In genomic region chr16:45832061-45832746, GRCm38 (mm10) we compare ENCODE assay signal across 10 mouse cellular contexts.
DNase-seq lines count a peak whose midpoint lies in the region; ATAC-seq and TF ChIP-seq lines count a peak whose summit lies in the region.
"Had no signal": no experiment of that assay in that cellular context is flagged by ENCODE, and none has a peak within 500 bp of the region (broad histone marks: within the 10 kb centered on the region; RNA-seq: fewer than 3 reads in every experiment).

No protein-coding gene starts in this region.

- no peak overlapping the region for H3K9ac ChIP-seq in lung, embryonic 14.5 days
- H3K9ac ChIP-seq in embryonic facial prominence, embryonic 11.5 days (replicated peaks; ENCODE audit: low read length) = no peak overlapping the region
- peak overlapping the region; percentile 31; the same call in 1 of the 2 replicates for H3K9ac ChIP-seq in kidney, embryonic 16.5 days (replicated peaks; ENCODE audit: low read length)
- H3K9ac ChIP-seq: neural tube, embryonic 13.5 days had no signal

- H3K27ac ChIP-seq in lung, embryonic 14.5 days (ENCODE audit: low read depth) = peak overlapping the region; percentile 74; the same call in 1 of the 2 replicates
- no peak overlapping the region for H3K27ac ChIP-seq in embryonic facial prominence, embryonic 11.5 days (replicated peaks; ENCODE audit: low read depth, low read length)
- peak overlapping the region; percentile 89 for H3K27ac ChIP-seq in kidney, embryonic 16.5 days (ENCODE audit: low read length)
- H3K27ac ChIP-seq: neural tube, embryonic 13.5 days had no signal

- DNase-seq in lung, embryonic 14.5 days = peak; percentile 76
- DNase-seq in lung, adult 18-20 months = no peak
- peak; percentile 28 for DNase-seq in embryonic facial prominence, embryonic 11.5 days (ENCODE audit: low spot score)
- peak; percentile 16 for DNase-seq in lung, postnatal 10 days
- DNase-seq in ovary, adult 18-20 months (ENCODE audit: low spot score) = no peak
- DNase-seq in right cerebral cortex, postnatal 36 days (ENCODE audit: low spot score in 2 of 2) = no peak
- DNase-seq in urinary bladder, postnatal 10 days (ENCODE audit: low spot score) = no peak
- DNase-seq: gastrocnemius, postnatal 36 days had no signal

- no peak overlapping the region for H3K4me3 ChIP-seq in lung, embryonic 14.5 days (ENCODE audit: low read depth, low read length)
- H3K4me3 ChIP-seq in embryonic facial prominence, embryonic 11.5 days (ENCODE audit: low read depth, low read length) = no peak overlapping the region
- H3K4me3 ChIP-seq in kidney, embryonic 16.5 days (ENCODE audit: low read length) = no peak overlapping the region
- H3K4me3 ChIP-seq: neural tube, embryonic 13.5 days had no signal

- WGBS in lung, embryonic 14.5 days = 28% methylated on average over 8 of the region's 8 CpGs
- WGBS in embryonic facial prominence, embryonic 11.5 days = 62% methylated on average over 8 of the region's 8 CpGs
- 31% methylated on average over 8 of the region's 8 CpGs for WGBS in kidney, embryonic 16.5 days

- peak; percentile 37 for TF ChIP-seq CTCF in lung, embryonic 14.5 days (IDR thresholded peaks at IDR 0.05; ENCODE audit: low read depth)

- H3K4me1 ChIP-seq in lung, embryonic 14.5 days (ENCODE audit: insufficient read depth) = peaks cover 22% of the 10 kb centered on the region
- H3K4me1 ChIP-seq in embryonic facial prominence, embryonic 11.5 days (ENCODE audit: control insufficient read depth, insufficient read depth, low read length) = no peaks in the 10 kb centered on the region; the same call in 1 of the 2 replicates
- H3K4me1 ChIP-seq in kidney, embryonic 16.5 days (ENCODE audit: insufficient read depth, low read length) = peaks cover 61% of the 10 kb centered on the region

- peak overlapping the region; percentile 20; the same call in 1 of the 2 replicates for H3K4me2 ChIP-seq in lung, embryonic 14.5 days
- no peak overlapping the region for H3K4me2 ChIP-seq in embryonic facial prominence, embryonic 11.5 days (ENCODE audit: low read depth, low read length)
- H3K4me2 ChIP-seq in kidney, embryonic 16.5 days (replicated peaks; ENCODE audit: low read depth, low read length) = peak overlapping the region; percentile 37
- H3K4me2 ChIP-seq: neural tube, embryonic 13.5 days had no signal

- no peaks in the 10 kb centered on the region for H3K9me3 ChIP-seq in lung, embryonic 14.5 days (ENCODE audit: low read depth, low read length)
- H3K9me3 ChIP-seq in embryonic facial prominence, embryonic 11.5 days (replicated peaks; ENCODE audit: control insufficient read depth, low read length) = no peaks in the 10 kb centered on the region
- peaks cover 7% of the 10 kb centered on the region for H3K9me3 ChIP-seq in kidney, embryonic 16.5 days (ENCODE audit: low read length)

- H3K27me3 ChIP-seq in lung, embryonic 14.5 days (ENCODE audit: insufficient read depth, low read length) = no peaks in the 10 kb centered on the region
- no peaks in the 10 kb centered on the region for H3K27me3 ChIP-seq in embryonic facial prominence, embryonic 11.5 days (ENCODE audit: control insufficient read depth, insufficient read depth, low read length)
- H3K27me3 ChIP-seq in kidney, embryonic 16.5 days (ENCODE audit: insufficient read depth, low read length) = no peaks in the 10 kb centered on the region
- H3K27me3 ChIP-seq: neural tube, embryonic 13.5 days had no signal

- ATAC-seq in lung, embryonic 14.5 days (ENCODE audit: insufficient read depth) = peak; percentile 71
- no peak for ATAC-seq in embryonic facial prominence, embryonic 11.5 days (replicated peaks; ENCODE audit: insufficient number of reproducible peaks, low FRiP score, low TSS enrichment, low read depth)
- peak; percentile 80 for ATAC-seq in kidney, embryonic 16.5 days (ENCODE audit: low FRiP score, low TSS enrichment)

- H3K36me3 ChIP-seq in lung, embryonic 14.5 days (ENCODE audit: insufficient read depth) = 0 out of 2 replicates have a peak, but pooled peaks cover 4% of the 10 kb centered on the region
- no peaks in the 10 kb centered on the region for H3K36me3 ChIP-seq in embryonic facial prominence, embryonic 11.5 days (replicated peaks; ENCODE audit: control insufficient read depth, insufficient read depth, low read depth, low read length)
- peaks cover 11% of the 10 kb centered on the region for H3K36me3 ChIP-seq in kidney, embryonic 16.5 days (ENCODE audit: insufficient read depth, low read length)
- H3K36me3 ChIP-seq: neural tube, embryonic 13.5 days had no signal

Comparison
In these comparisons a context has a peak if more than half of its experiments do, and no peak if none do; other contexts are left out.
1. DNase-seq: peak in lung, embryonic 14.5 days (single experiment), embryonic facial prominence, embryonic 11.5 days (single experiment) and lung, postnatal 10 days (single experiment); none in lung, adult 18-20 months (0 of 2), ovary, adult 18-20 months (single experiment), right cerebral cortex, postnatal 36 days (0 of 2) and urinary bladder, postnatal 10 days (single experiment).